8 mouse cellular contexts compared by ENCODE assay signal in the genomic region with DNA sequence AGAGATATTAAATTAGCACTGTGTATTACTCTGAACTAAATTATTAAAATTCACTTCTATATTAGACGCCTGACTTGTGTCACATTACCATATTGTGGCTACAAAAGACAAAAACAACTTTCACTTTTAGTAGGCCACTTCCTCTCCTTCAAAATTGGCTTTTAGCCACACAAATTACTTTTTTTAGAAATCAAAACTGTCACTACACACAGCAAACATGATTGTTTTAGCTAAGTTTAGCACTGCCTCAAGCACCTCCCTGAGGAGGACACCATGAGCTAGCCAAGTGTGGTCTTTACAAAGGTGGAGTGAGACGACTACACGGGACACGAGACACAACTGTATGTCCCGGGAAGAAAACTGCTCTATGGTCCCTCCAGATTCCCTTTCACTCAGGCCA. TPM values are rescaled to one million over a fixed set of nuclear protein-coding genes. Genes with fewer than 3 reads are reported as not detected.
DNase-seq lines count a peak whose midpoint lies in the region; ATAC-seq and TF ChIP-seq lines count a peak whose summit lies in the region.

No protein-coding gene starts in this region.

- 0 out of 2 replicates have a peak, but pooled peaks cover 3% of the 10 kb centered on the region for H3K36me3 ChIP-seq in liver, postnatal 0 days (replicated peaks; ENCODE audit: insufficient read depth, low read length)
- H3K36me3 ChIP-seq in stomach, postnatal 0 days (ENCODE audit: control insufficient read depth, insufficient read depth, low read length) = no peaks in the 10 kb centered on the region

- peak overlapping the region; percentile 57 for H3K4me2 ChIP-seq in liver, postnatal 0 days (ENCODE audit: low read depth, low read length)
- H3K4me2 ChIP-seq in stomach, postnatal 0 days (replicated peaks; ENCODE audit: low read depth) = no peak overlapping the region; the same call in 1 of the 2 replicates

- peaks cover 18% of the 10 kb centered on the region for H3K4me1 ChIP-seq in liver, postnatal 0 days (ENCODE audit: insufficient read depth)
- no peaks in the 10 kb centered on the region for H3K4me1 ChIP-seq in stomach, postnatal 0 days (replicated peaks; ENCODE audit: control insufficient read depth, insufficient read depth)

- H3K27me3 ChIP-seq in liver, postnatal 0 days (ENCODE audit: insufficient read depth, low read length) = no peaks in the 10 kb centered on the region
- H3K27me3 ChIP-seq in stomach, postnatal 0 days (ENCODE audit: control insufficient read depth, insufficient read depth, low read length) = no peaks in the 10 kb centered on the region

- H3K4me3 ChIP-seq in liver, postnatal 0 days (ENCODE audit: low read depth, low read length) = no peak overlapping the region; the same call in 1 of the 2 replicates
- no peak overlapping the region for H3K4me3 ChIP-seq in stomach, postnatal 0 days (ENCODE audit: low read depth, low read length)

- H3K27ac ChIP-seq in liver, postnatal 0 days (ENCODE audit: low read depth) = peak overlapping the region; percentile 65
- peak overlapping the region; percentile 41; the same call in 1 of the 2 replicates for H3K27ac ChIP-seq in stomach, postnatal 0 days (replicated peaks)

- TF ChIP-seq EP300 in liver, postnatal 0 days (IDR thresholded peaks at IDR 0.05; ENCODE audit: low read depth) = no peak
- TF ChIP-seq EP300 in stomach, postnatal 0 days (optimal IDR thresholded peaks at IDR 0.05) = no peak

- DNase-seq in adrenal gland, postnatal 10 days = peak; percentile 19
- DNase-seq in adrenal gland, postnatal 14 days = no peak
- peak; percentile 25 for DNase-seq in thymus, postnatal 0 days (ENCODE audit: low spot score)
- no peak for DNase-seq in thymus, postnatal 4 days
- DNase-seq in liver, postnatal 0 days = no peak
- no peak for DNase-seq in stomach, postnatal 0 days (ENCODE audit: low spot score)
- DNase-seq in adrenal gland, postnatal 25 days = no peak
- DNase-seq in layer of hippocampus, adult 8-10 months (ENCODE audit: low spot score in 2 of 2) = no peak

- WGBS in liver, postnatal 0 days (ENCODE audit: insufficient replicate concordance) = 45% methylated on average over 5 of the region's 5 CpGs
- 68% methylated on average over 5 of the region's 5 CpGs for WGBS in stomach, postnatal 0 days

- no peaks in the 10 kb centered on the region for H3K9me3 ChIP-seq in liver, postnatal 0 days (ENCODE audit: low read length)
- H3K9me3 ChIP-seq in stomach, postnatal 0 days (ENCODE audit: control insufficient read depth, low read length) = no peaks in the 10 kb centered on the region

- ATAC-seq in liver, postnatal 0 days = no peak
- no peak for ATAC-seq in stomach, postnatal 0 days (ENCODE audit: low FRiP score, low TSS enrichment)

- peak overlapping the region; percentile 44 for H3K9ac ChIP-seq in liver, postnatal 0 days (replicated peaks)
- 0 out of 2 replicates have a peak overlapping the region, but pooled peaks have one; percentile 31 for H3K9ac ChIP-seq in stomach, postnatal 0 days (ENCODE audit: low read length)

- TF ChIP-seq CTCF in liver, postnatal 0 days (IDR thresholded peaks at IDR 0.05; ENCODE audit: low read depth) = no peak
- no peak for TF ChIP-seq CTCF in stomach, postnatal 0 days (IDR thresholded peaks at IDR 0.05; ENCODE audit: low read depth)

RNA-seq across cellular contexts. Expression of gene Rfc1, which starts 9.3 kb away (rescaled TPM):
- total RNA-seq in adrenal gland, postnatal 10 days (2021) = 10 to 100 TPM; 47.7 to 50.2 TPM
- total RNA-seq in adrenal gland, postnatal 14 days (2021) = 59.4 and 60.3 TPM in 2 replicates
- 106 and 119 TPM in 2 replicates for polyA plus RNA-seq in thymus, postnatal 0 days (2015; fragmentation: Nextera tagmentation; extraction: Ambion mirVana)
- 26.4 and 32.3 TPM in 2 replicates for polyA plus RNA-seq in liver, postnatal 0 days (2015; fragmentation: Nextera tagmentation; extraction: Ambion mirVana)
- polyA plus RNA-seq in stomach, postnatal 0 days (2015; fragmentation: Nextera tagmentation; extraction: Ambion mirVana) = 32.5 and 43.7 TPM in 2 replicates
- 41.2 and 59.4 TPM in 2 replicates for total RNA-seq in adrenal gland, postnatal 25 days (2021)
- total RNA-seq in layer of hippocampus, adult 8-10 months (2022) = 10 to 100 TPM; 24.6 to 36.2 (median 29.8) TPM

RNA-seq across cellular contexts. Expression of gene Klb, which starts 21.9 kb away (rescaled TPM):
- 10 to 100 TPM; 19.4 to 19.9 TPM for total RNA-seq in adrenal gland, postnatal 10 days (2021)
- 11.4 and 12.9 TPM in 2 replicates for total RNA-seq in adrenal gland, postnatal 14 days (2021)
- polyA plus RNA-seq in thymus, postnatal 0 days (2015; fragmentation: Nextera tagmentation; extraction: Ambion mirVana) = 0.13 TPM in 1 of 2 replicates, not detected in the other
- polyA plus RNA-seq in liver, postnatal 0 days (2015; fragmentation: Nextera tagmentation; extraction: Ambion mirVana) = 17.4 and 19.3 TPM in 2 replicates
- 0.24 and 0.25 TPM in 2 replicates for polyA plus RNA-seq in stomach, postnatal 0 days (2015; fragmentation: Nextera tagmentation; extraction: Ambion mirVana)
- total RNA-seq in adrenal gland, postnatal 25 days (2021) = 5.0 and 6.5 TPM in 2 replicates
- total RNA-seq in layer of hippocampus, adult 8-10 months (2022) = under 1 TPM; 0.43 to 0.76 (median 0.59) TPM

Comparison
In these comparisons a context has a peak if more than half of its experiments do, and no peak if none do; other contexts are left out.
1. DNase-seq: peak in adrenal gland, postnatal 10 days (single experiment) and thymus, postnatal 0 days (single experiment); none in adrenal gland, postnatal 14 days (single experiment), thymus, postnatal 4 days (single experiment), liver, postnatal 0 days (single experiment), stomach, postnatal 0 days (single experiment), adrenal gland, postnatal 25 days (single experiment) and layer of hippocampus, adult 8-10 months (0 of 2).